Mouse (Mus musculus) mammary gland, adult 2 months (tissue): ENCODE measurements around the gene Lmln. TPM values are rescaled to one million over a fixed set of nuclear protein-coding genes. Genes with fewer than 3 reads are reported as not detected.

Experiments used
- polyA plus RNA-seq: library from polyadenylated mRNA; depleted of rRNA; stranded (reverse); fragments of >200 nt; gene quantifications from 2 replicates; pipeline ENCODE4 v1.2.3, GENCODE M21; 2012; ENCODE audit warnings: low replicate concordance; rRNA removed

The Lmln gene
- 2.3 and 2.7 TPM in 2 replicates for polyA plus RNA-seq

GRCm38 (mm10) chr16:33062024-33062681 lies at the start of gene Lmln:
Gene Lmln (plus strand): TSS chr16:33062521.

GRCm38 (mm10) chr16:33056095-33056785 lies 6.1 kb upstream of the Lmln start, which contains the start of the genes Iqcg and Rpl35a:
Gene Iqcg (minus strand): TSS chr16:33056218.
Gene Rpl35a (plus strand): TSS chr16:33056453.

Other genes starting within 250 kb of the Lmln start
- 4.9 and 16.7 TPM in 2 replicates for gene Fyttd1, start 185.0 kb upstream of the Lmln start, polyA plus RNA-seq
- gene Rubcn, start 184.8 kb upstream of the Lmln start, polyA plus RNA-seq, result 51.5 and 67.4 TPM in 2 replicates
- 25.6 and 39.0 TPM in 2 replicates for gene Lrch3, start 148.4 kb upstream of the Lmln start, polyA plus RNA-seq
- 0.04 and 0.72 TPM in 2 replicates for gene Iqcg, start 6.3 kb upstream of the Lmln start, polyA plus RNA-seq
- 134 and 275 TPM in 2 replicates for gene Rpl35a, start 6.1 kb upstream of the Lmln start, polyA plus RNA-seq
- 16.0 and 19.8 TPM in 2 replicates for gene Osbpl11, start 122.5 kb downstream of the Lmln start, polyA plus RNA-seq
- 7.0 and 13.2 TPM in 2 replicates for gene Snx4, start 188.9 kb downstream of the Lmln start, polyA plus RNA-seq